Mouse (Mus musculus) embryonic facial prominence, embryonic 14.5 days (tissue): Measurements from ENCODE around the gene Ffar4. TPM values are rescaled to one million over a fixed set of nuclear protein-coding genes. Genes with fewer than 3 reads are reported as not detected.

Experiments
- ATAC-seq: fragments of 200-750 bp; cut with Nextera tagmentation; 2 replicates; pipeline ENCODE4 v1.8.0; 2017; ENCODE audit warnings: low read depth, moderate number of reproducible peaks, moderate TSS enrichment
- DNase-seq: peaks from one replicate; pipeline ENCODE4 v3.0.0-alpha.2; 2015; ENCODE audit warnings: low spot score
- H3K27ac ChIP-seq: fragments of 300-500 bp; sonication (generic); replicated peaks from 2 replicates; pipeline ENCODE4 v1.5.1; 2014; ENCODE audit warnings: low read depth, mild to moderate bottlenecking, low read length, moderate library complexity
- H3K27me3 ChIP-seq: fragments of 300-500 bp; sonication (generic); replicated peaks from 2 replicates; pipeline ENCODE4 v1.6.1; 2014; ENCODE audit warnings: low read length; ENCODE audit not compliant: control insufficient read depth, insufficient read depth
- H3K36me3 ChIP-seq: fragments of 300-500 bp; sonication (generic); 2 replicates; pipeline ENCODE4 v1.6.1; 2014; ENCODE audit warnings: low read length, mixed read lengths; ENCODE audit not compliant: control insufficient read depth, insufficient read depth
- H3K4me1 ChIP-seq: fragments of 300-500 bp; sonication (generic); 2 replicates; pipeline ENCODE4 v1.6.1; 2014; ENCODE audit warnings: antibody characterized with exemption, low read length; ENCODE audit not compliant: control insufficient read depth, insufficient read depth
- H3K4me2 ChIP-seq: fragments of 300-500 bp; sonication (generic); 2 replicates; pipeline ENCODE4 v1.6.1; 2014; ENCODE audit warnings: low read depth, mild to moderate bottlenecking, low read length, moderate library complexity, mixed read lengths
- H3K4me3 ChIP-seq: fragments of 300-500 bp; sonication (generic); 2 replicates; pipeline ENCODE4 v1.5.1; 2014; ENCODE audit warnings: low read depth, mild to moderate bottlenecking, low read length
- H3K9ac ChIP-seq: fragments of 300-500 bp; sonication (generic); 2 replicates; pipeline ENCODE4 v1.6.1; 2014; ENCODE audit warnings: low read depth, mild to moderate bottlenecking, low read length, moderate library complexity, mixed read lengths
- H3K9me3 ChIP-seq: fragments of 300-500 bp; sonication (generic); 2 replicates; pipeline ENCODE4 v1.6.1; 2016; ENCODE audit warnings: low read length; ENCODE audit not compliant: control insufficient read depth
- WGBS: fragments of 180-500 bp; shearing (Covaris S2); extraction: QIAGEN DNeasy Blood & Tissue Kit; methylation state at CpG from one replicate; pipeline ENCODE4 v1.1.7; 2014; 5-methylcytosine and 5-hydroxymethylcytosine counted together
- polyA plus RNA-seq: library from polyadenylated mRNA; unstranded; fragments of >200 nt; fragmentation: Nextera tagmentation; extraction: Ambion mirVana; gene quantifications from 2 replicates; pipeline ENCODE4 v1.2.1, GENCODE M21; 2014

Ffar4 gene
- polyA plus RNA-seq, 1 experiment from 2014 or later = 0.56 TPM

DNA sequence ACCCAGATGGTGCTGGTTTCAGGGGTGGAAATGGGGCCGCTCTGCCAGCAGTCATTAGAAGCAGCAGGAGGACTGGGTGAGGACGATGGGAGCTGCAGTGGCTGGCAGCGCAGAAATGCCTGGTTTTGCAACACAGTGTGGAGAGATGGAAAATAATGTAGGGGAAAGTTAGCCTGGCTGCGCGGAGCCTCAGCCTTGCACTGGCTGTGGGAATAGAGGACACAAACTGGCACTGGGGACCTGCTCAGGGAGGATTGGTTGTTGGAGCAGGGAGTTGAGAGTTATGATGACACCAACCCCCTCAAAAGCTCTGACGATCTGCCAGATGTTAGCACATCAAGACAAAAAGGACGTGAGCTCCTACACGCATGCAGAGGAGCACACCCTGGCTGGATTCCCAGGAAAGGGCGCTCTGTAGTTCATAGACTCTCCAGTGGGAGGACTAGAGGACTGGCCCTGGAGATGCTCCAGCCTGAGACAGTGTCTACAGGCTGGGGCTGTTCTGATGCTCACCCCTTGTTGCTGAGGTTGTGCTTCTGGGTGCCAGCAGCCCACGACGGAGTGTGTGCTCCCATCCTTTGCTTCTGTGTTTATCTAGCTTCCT lies 9.8 kb upstream of the Ffar4 start:
- H3K27me3 ChIP-seq = no peaks in the 10 kb centered on the region; the same call in 1 of the 2 replicates
- no peaks in the 10 kb centered on the region for H3K9me3 ChIP-seq
- DNase-seq = peak; percentile 68
- H3K4me2 ChIP-seq = no peak overlapping the region
- H3K27ac ChIP-seq = no peak overlapping the region
- WGBS = 57% methylated on average over 10 of the region's 11 CpGs
- peak; percentile 70; the same call in 1 of the 2 replicates for ATAC-seq
- 0 out of 2 replicates have a peak overlapping the region, but pooled peaks have one; percentile 10 for H3K9ac ChIP-seq
- no peak overlapping the region for H3K4me3 ChIP-seq
- no peaks in the 10 kb centered on the region for H3K36me3 ChIP-seq
- H3K4me1 ChIP-seq = no peaks in the 10 kb centered on the region

DNA sequence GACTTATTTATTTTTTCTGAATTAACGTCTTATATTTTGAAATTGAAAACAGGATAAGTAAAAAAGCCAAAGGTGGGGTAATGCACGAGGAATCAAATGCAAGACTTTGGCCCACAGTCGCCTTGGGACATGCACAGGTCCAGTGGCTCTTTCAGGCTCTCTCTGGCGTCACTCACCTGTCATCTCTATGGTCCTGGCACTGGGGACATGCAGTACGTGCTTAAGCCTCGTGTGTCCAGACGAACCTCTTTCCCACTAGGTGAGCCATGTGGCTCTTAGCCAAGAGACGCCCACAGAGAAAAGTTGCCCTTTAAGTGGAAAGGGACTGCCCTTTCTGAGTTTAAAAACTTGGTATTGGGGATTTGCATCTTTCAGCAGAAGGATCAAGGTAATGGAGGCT lies 7.5 kb upstream of the Ffar4 start:
- no peaks in the 10 kb centered on the region for H3K36me3 ChIP-seq
- no peak overlapping the region for H3K27ac ChIP-seq
- H3K27me3 ChIP-seq = peaks cover 6% of the 10 kb centered on the region
- H3K4me2 ChIP-seq = no peak overlapping the region
- H3K9ac ChIP-seq = no peak overlapping the region
- no peak overlapping the region for H3K4me3 ChIP-seq
- no peaks in the 10 kb centered on the region for H3K9me3 ChIP-seq
- ATAC-seq (no peak), DNase-seq (no peak)
- H3K4me1 ChIP-seq = no peaks in the 10 kb centered on the region
- WGBS = 68% methylated on average over 8 of the region's 8 CpGs

DNA sequence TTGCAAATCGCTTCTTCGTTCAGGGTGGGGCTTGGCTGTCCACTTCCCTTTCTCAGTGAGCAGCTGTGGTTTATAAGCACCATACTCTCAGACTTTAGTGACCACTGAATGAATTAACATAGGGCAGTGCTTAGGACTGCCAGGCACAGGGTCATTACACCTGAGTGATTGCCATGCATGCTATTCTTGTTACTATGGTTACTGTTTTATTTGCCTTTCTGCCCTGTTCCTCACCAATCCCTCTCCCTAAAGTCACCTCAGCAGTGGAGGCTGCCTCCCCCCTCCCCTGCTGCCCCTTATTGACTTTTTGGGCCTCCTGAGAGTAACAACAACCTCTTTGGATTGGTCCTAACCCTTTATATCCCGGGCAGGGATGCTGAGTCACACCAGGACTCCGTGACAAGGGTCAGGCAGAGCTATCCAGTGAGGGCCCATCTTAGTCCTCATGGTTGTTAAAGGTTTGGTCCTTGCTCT lies 5.3 kb upstream of the Ffar4 start:
- Histone ChIP-seq H3K4me3 (no peak overlapping the region), H3K4me2 (no peak overlapping the region), H3K27me3 (peaks cover 26% of the 10 kb centered on the region), H3K27ac (no peak overlapping the region), H3K36me3 (no peaks in the 10 kb centered on the region), H3K4me1 (no peaks in the 10 kb centered on the region), H3K9me3 (no peaks in the 10 kb centered on the region), H3K9ac (no peak overlapping the region)
- no peak for ATAC-seq
- 59% methylated on average over 4 of the region's 4 CpGs for WGBS
- no peak for DNase-seq

DNA sequence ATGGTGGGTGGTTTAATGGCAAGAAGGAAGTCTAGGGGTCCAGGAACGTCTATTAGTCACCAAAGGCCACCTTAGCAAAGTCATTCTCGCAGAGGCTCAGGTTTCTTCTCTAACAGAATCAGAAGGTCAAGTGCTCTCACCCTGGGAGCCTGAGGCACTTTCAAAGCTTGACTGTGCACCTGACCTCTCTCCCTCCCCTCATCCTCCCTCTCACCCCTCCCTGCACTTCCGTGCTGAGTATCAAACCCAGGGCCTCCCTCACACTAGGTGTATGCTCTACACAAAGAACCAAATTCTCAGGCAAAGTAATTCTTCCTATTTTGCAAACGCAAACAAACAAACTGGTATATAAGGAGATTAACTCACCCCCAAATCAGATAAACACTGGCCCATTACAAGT lies 640 bp upstream of the Ffar4 start:
- 4% methylated on average over 4 of the region's 4 CpGs for WGBS
- Histone ChIP-seq H3K4me3 (no peak overlapping the region), H3K27ac (no peak overlapping the region), H3K9me3 (no peaks in the 10 kb centered on the region), H3K27me3 (peaks cover 58% of the 10 kb centered on the region), H3K36me3 (no peaks in the 10 kb centered on the region), H3K4me2 (no peak overlapping the region), H3K4me1 (peaks cover 4% of the 10 kb centered on the region; the same call in 1 of the 2 replicates), H3K9ac (no peak overlapping the region)
- DNase-seq = no peak
- ATAC-seq = no peak

DNA sequence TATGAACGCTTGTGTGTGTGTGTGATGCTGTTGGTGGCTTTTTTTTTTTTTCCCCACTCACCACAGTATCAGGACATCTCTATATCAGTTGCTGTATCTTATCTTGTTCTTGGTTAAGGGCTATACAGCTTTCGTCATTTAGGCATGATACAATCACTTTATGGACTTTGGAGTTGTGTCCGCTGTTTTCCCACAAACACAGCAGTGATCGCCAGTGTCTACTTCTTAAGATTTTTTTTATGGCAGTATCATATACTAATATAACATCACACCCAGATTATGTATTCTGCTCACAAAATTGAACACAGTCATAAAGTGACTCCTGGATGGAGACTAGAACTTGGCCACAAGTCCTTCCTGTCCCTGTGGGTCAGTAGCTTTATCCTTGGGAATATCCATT lies 11.0 kb downstream of the Ffar4 start:
- ATAC-seq (no peak), DNase-seq (no peak)
- Histone ChIP-seq H3K27me3 (no peaks in the 10 kb centered on the region), H3K4me3 (no peak overlapping the region), H3K4me2 (no peak overlapping the region), H3K9me3 (no peaks in the 10 kb centered on the region), H3K36me3 (no peaks in the 10 kb centered on the region), H3K4me1 (no peaks in the 10 kb centered on the region), H3K27ac (no peak overlapping the region), H3K9ac (no peak overlapping the region)
- 89% methylated on average over 4 of the region's 4 CpGs for WGBS

DNA sequence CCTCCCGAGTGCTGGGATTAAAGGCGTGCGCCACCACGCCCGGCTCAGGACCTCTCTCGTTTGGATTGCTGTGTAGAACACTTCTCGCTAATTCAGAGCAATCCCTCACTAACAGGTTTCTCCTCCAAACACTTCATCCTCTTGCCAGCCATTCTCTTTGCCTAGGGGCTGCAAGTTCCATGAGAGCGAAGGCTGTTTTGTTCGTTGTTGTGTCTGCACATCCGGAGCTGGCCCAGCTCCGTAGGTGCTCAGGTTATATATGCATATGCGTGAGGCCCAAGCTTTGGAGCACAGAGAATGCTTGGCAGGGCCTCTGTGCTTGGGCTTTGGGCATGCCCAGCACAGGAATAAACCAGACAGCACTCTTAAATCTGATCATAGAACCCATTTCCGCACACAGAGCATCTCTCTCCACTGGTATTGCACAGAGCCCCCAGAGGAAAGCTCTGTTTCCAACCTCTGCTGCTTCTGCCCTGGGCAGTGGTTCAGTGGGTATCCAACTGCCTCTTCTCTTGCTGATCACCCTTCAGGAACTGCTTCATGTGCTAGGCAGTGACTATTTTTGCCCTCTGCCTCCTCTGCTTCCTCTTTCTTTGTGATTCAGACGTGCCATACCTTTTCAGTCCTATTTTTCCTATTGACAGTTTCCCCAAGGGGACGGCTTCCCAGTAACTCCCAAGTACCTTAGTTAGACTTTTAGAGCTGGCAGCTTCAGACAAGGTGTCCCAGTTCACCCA lies 12.8 kb downstream of the Ffar4 start:
- Histone ChIP-seq H3K9ac (no peak overlapping the region), H3K36me3 (no peaks in the 10 kb centered on the region), H3K4me1 (no peaks in the 10 kb centered on the region), H3K4me2 (no peak overlapping the region), H3K27me3 (no peaks in the 10 kb centered on the region), H3K27ac (no peak overlapping the region), H3K9me3 (no peaks in the 10 kb centered on the region), H3K4me3 (no peak overlapping the region)
- 91% methylated on average over 15 of the region's 15 CpGs for WGBS
- ATAC-seq = no peak
- DNase-seq = no peak

- no peak overlapping the region for H3K4me3 ChIP-seq
- ATAC-seq = no peak
- no peaks in the 10 kb centered on the region for H3K36me3 ChIP-seq
- no peaks in the 10 kb centered on the region for H3K27me3 ChIP-seq
- H3K4me1 ChIP-seq = no peaks in the 10 kb centered on the region
- 70% methylated on average over 8 of the region's 8 CpGs for WGBS
- no peak overlapping the region for H3K4me2 ChIP-seq
- no peak overlapping the region for H3K27ac ChIP-seq
- no peak for DNase-seq
- no peaks in the 10 kb centered on the region for H3K9me3 ChIP-seq
- no peak overlapping the region for H3K9ac ChIP-seq
Observed at GRCm38 (mm10) chr19:38111056-38111455, 14.2 kb downstream of the Ffar4 start.

DNA sequence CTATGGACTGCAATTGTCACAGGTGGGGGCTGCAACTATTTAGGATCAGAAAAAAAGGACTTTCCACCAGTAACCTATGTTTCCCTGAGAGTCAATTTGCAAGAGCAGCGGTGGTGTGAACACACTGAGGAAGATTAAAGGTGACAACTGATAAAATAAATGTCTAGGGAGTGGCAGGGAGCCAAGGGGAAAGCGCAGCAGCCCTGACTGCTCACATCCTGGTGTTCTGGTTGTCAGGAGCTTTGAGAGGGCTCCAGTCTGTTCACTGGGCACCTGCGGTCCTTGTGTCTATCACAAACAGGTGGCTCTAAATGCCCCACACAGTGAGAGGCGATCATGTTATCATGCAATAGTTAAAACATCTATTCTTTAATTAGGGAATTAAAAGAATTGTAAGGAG lies 15.7 kb downstream of the Ffar4 start:
- ATAC-seq (no peak), DNase-seq (peak; percentile 17)
- no peaks in the 10 kb centered on the region for H3K27me3 ChIP-seq
- H3K4me2 ChIP-seq = no peak overlapping the region
- H3K4me3 ChIP-seq = no peak overlapping the region
- 41% methylated on average over 4 of the region's 4 CpGs for WGBS
- no peaks in the 10 kb centered on the region for H3K4me1 ChIP-seq
- no peak overlapping the region for H3K27ac ChIP-seq
- no peak overlapping the region for H3K9ac ChIP-seq
- no peaks in the 10 kb centered on the region for H3K36me3 ChIP-seq
- no peaks in the 10 kb centered on the region for H3K9me3 ChIP-seq
